Mouse (Mus musculus): Measurements from ENCODE around the gene Slc1a4. TPM values are rescaled to one million over a fixed set of nuclear protein-coding genes. Genes with fewer than 3 reads are reported as not detected.
A peak's percentile ranks its signal among the peaks of the same experiment; 100 is the strongest.

The Slc1a4 gene
- total and polyA plus RNA-seq, 2 experiments from 2014 or later = 71.4 to 199 TPM

GRCm38 (mm10) chr11:20313576-20313975, 18.9 kb downstream of the Slc1a4 start:
- no peak overlapping the region for H3K9ac ChIP-seq (replicated peaks; ENCODE audit: low read length)
- ATAC-seq (no peak), DNase-seq (ENCODE audit: low spot score) (no peak)
- H3K36me3 ChIP-seq (ENCODE audit: insufficient read depth, low read length) = peaks cover 40% of the 10 kb centered on the region
- 93% methylated on average over 8 of the region's 8 CpGs for WGBS
- no peak overlapping the region for H3K27ac ChIP-seq
- no peaks in the 10 kb centered on the region for H3K27me3 ChIP-seq (ENCODE audit: insufficient read depth, low read length)
- no peak for TF ChIP-seq CTCF (IDR thresholded peaks at IDR 0.05; ENCODE audit: low read depth)
- no peak overlapping the region for H3K4me2 ChIP-seq (ENCODE audit: low read depth, low read length)
- no peak overlapping the region for H3K4me3 ChIP-seq (ENCODE audit: low read length)
- no peaks in the 10 kb centered on the region for H3K9me3 ChIP-seq (ENCODE audit: low read length)
- no peaks in the 10 kb centered on the region for H3K4me1 ChIP-seq (ENCODE audit: insufficient read depth, low read length)

GRCm38 (mm10) chr11:20309044-20309443, 23.5 kb downstream of the Slc1a4 start:
- Histone ChIP-seq H3K4me2 (ENCODE audit: low read depth, low read length) (no peak overlapping the region), H3K9me3 (ENCODE audit: low read length) (no peaks in the 10 kb centered on the region), H3K4me3 (ENCODE audit: low read length) (no peak overlapping the region), H3K9ac (replicated peaks; ENCODE audit: low read length) (no peak overlapping the region), H3K27me3 (ENCODE audit: insufficient read depth, low read length) (no peaks in the 10 kb centered on the region), H3K4me1 (ENCODE audit: insufficient read depth, low read length) (no peaks in the 10 kb centered on the region), H3K36me3 (ENCODE audit: insufficient read depth, low read length) (peaks cover 56% of the 10 kb centered on the region), H3K27ac (peak overlapping the region; percentile 60; the same call in 1 of the 2 replicates)
- ATAC-seq (0 out of 2 replicates have a peak, but pooled peaks have one; percentile 55), DNase-seq (ENCODE audit: low spot score) (peak; percentile 61)
- no peak for TF ChIP-seq CTCF (IDR thresholded peaks at IDR 0.05; ENCODE audit: low read depth)
- 47% methylated on average over 5 of the region's 5 CpGs for WGBS

GRCm38 (mm10) chr11:20307409-20307808, 25.1 kb downstream of the Slc1a4 start:
- no peaks in the 10 kb centered on the region for H3K9me3 ChIP-seq (ENCODE audit: low read length)
- DNase-seq (ENCODE audit: low spot score) (no peak), ATAC-seq (no peak)
- no peak overlapping the region for H3K4me2 ChIP-seq (ENCODE audit: low read depth, low read length)
- no peaks in the 10 kb centered on the region for H3K27me3 ChIP-seq (ENCODE audit: insufficient read depth, low read length)
- no peaks in the 10 kb centered on the region for H3K4me1 ChIP-seq (ENCODE audit: insufficient read depth, low read length)
- 91% methylated on average over 3 of the region's 3 CpGs for WGBS
- no peak for TF ChIP-seq CTCF (IDR thresholded peaks at IDR 0.05; ENCODE audit: low read depth)
- peaks cover 58% of the 10 kb centered on the region for H3K36me3 ChIP-seq (ENCODE audit: insufficient read depth, low read length)
- no peak overlapping the region for H3K4me3 ChIP-seq (ENCODE audit: low read length)
- H3K9ac ChIP-seq (replicated peaks; ENCODE audit: low read length) = no peak overlapping the region
- H3K27ac ChIP-seq = no peak overlapping the region

- TF ChIP-seq CTCF (IDR thresholded peaks at IDR 0.05; ENCODE audit: low read depth) = no peak
- no peak for DNase-seq (ENCODE audit: low spot score)
These were observed 26.9 kb downstream of the Slc1a4 start for GRCm38 (mm10) chr11:20305641-20306040.

DNA sequence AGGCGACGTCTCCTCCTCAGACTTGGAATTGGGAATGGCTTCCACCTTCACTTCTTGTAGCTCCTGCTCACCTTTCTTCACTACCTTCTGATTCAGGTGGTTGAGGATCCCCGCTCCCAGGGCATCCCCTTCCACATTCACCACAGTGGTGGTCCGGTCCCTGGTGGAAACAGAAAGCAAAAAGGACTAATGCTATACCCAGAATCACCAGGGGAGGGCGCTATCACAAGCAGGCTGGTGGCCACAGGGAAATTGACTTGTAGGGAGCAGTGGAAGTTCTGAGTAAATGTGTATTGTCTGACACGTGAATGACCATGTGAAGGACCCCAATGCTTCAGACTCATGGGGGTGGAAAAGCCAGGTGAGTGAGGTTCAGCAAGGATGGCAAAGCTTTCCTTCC, 28.2 kb downstream of the Slc1a4 start:
- no peak overlapping the region for H3K27ac ChIP-seq
- no peaks in the 10 kb centered on the region for H3K27me3 ChIP-seq (ENCODE audit: insufficient read depth, low read length)
- ATAC-seq = no peak; the same call in 1 of the 2 replicates
- H3K4me2 ChIP-seq (ENCODE audit: low read depth, low read length) = no peak overlapping the region
- H3K4me3 ChIP-seq (ENCODE audit: low read length) = no peak overlapping the region
- WGBS = 68% methylated on average over 6 of the region's 6 CpGs
- H3K9me3 ChIP-seq (ENCODE audit: low read length) = no peaks in the 10 kb centered on the region
- no peak overlapping the region for H3K9ac ChIP-seq (replicated peaks; ENCODE audit: low read length)
- peaks cover 50% of the 10 kb centered on the region for H3K36me3 ChIP-seq (ENCODE audit: insufficient read depth, low read length)
- peak; percentile 50 for DNase-seq (ENCODE audit: low spot score)
- H3K4me1 ChIP-seq (ENCODE audit: insufficient read depth, low read length) = no peaks in the 10 kb centered on the region
- peak; percentile 88 for TF ChIP-seq CTCF (IDR thresholded peaks at IDR 0.05; ENCODE audit: low read depth)

More at GRCm38 (mm10) chr11:20305641-20306040, 26.9 kb downstream of the Slc1a4 start:
- Histone ChIP-seq H3K27ac (no peak overlapping the region), H3K36me3 (ENCODE audit: insufficient read depth, low read length) (peaks cover 50% of the 10 kb centered on the region), H3K4me3 (ENCODE audit: low read length) (no peak overlapping the region), H3K9me3 (ENCODE audit: low read length) (no peaks in the 10 kb centered on the region), H3K9ac (replicated peaks; ENCODE audit: low read length) (no peak overlapping the region), H3K4me2 (ENCODE audit: low read depth, low read length) (no peak overlapping the region), H3K4me1 (ENCODE audit: insufficient read depth, low read length) (no peaks in the 10 kb centered on the region), H3K27me3 (ENCODE audit: insufficient read depth, low read length) (no peaks in the 10 kb centered on the region)
- WGBS = 89% methylated on average over 1 of the region's 1 CpGs
- no peak for ATAC-seq

GRCm38 (mm10) chr11:20301332-20301731, 31.2 kb downstream of the Slc1a4 start:
- WGBS = 88% methylated on average over 4 of the region's 4 CpGs
- no peak for TF ChIP-seq CTCF (IDR thresholded peaks at IDR 0.05; ENCODE audit: low read depth)
- no peak for ATAC-seq

GRCm38 (mm10) chr11:20300850-20301249, 31.7 kb downstream of the Slc1a4 start:
- peaks cover 32% of the 10 kb centered on the region for H3K36me3 ChIP-seq (ENCODE audit: insufficient read depth, low read length)
- DNase-seq (ENCODE audit: low spot score) (no peak), ATAC-seq (no peak)
- no peak overlapping the region for H3K4me3 ChIP-seq (ENCODE audit: low read length)
- no peak overlapping the region for H3K4me2 ChIP-seq (ENCODE audit: low read depth, low read length)
- 85% methylated on average over 6 of the region's 6 CpGs for WGBS
- no peak overlapping the region for H3K9ac ChIP-seq (replicated peaks; ENCODE audit: low read length)
- TF ChIP-seq CTCF (IDR thresholded peaks at IDR 0.05; ENCODE audit: low read depth) = no peak
- H3K9me3 ChIP-seq (ENCODE audit: low read length) = no peaks in the 10 kb centered on the region
- no peak overlapping the region for H3K27ac ChIP-seq
- H3K4me1 ChIP-seq (ENCODE audit: insufficient read depth, low read length) = no peaks in the 10 kb centered on the region
- H3K27me3 ChIP-seq (ENCODE audit: insufficient read depth, low read length) = no peaks in the 10 kb centered on the region

More at GRCm38 (mm10) chr11:20301332-20301731, 31.2 kb downstream of the Slc1a4 start:
- H3K36me3 ChIP-seq (ENCODE audit: insufficient read depth, low read length) = peaks cover 37% of the 10 kb centered on the region
- H3K4me1 ChIP-seq (ENCODE audit: insufficient read depth, low read length) = no peaks in the 10 kb centered on the region
- no peaks in the 10 kb centered on the region for H3K9me3 ChIP-seq (ENCODE audit: low read length)
- H3K9ac ChIP-seq (replicated peaks; ENCODE audit: low read length) = no peak overlapping the region
- no peak overlapping the region for H3K4me3 ChIP-seq (ENCODE audit: low read length)
- H3K27ac ChIP-seq = no peak overlapping the region
- DNase-seq (ENCODE audit: low spot score) = no peak
- no peaks in the 10 kb centered on the region for H3K27me3 ChIP-seq (ENCODE audit: insufficient read depth, low read length)
- no peak overlapping the region for H3K4me2 ChIP-seq (ENCODE audit: low read depth, low read length)
